11 mouse cellular contexts compared by ENCODE assay signal in genomic region chr16:65497049-65497448, GRCm38 (mm10). TPM values are rescaled to one million over a fixed set of nuclear protein-coding genes. Genes with fewer than 3 reads are reported as not detected.
DNase-seq lines count a peak whose midpoint lies in the region; ATAC-seq lines count a peak whose summit lies in the region.
"Had no signal": no experiment of that assay in that cellular context is flagged by ENCODE, and none has a peak within 500 bp of the region (broad histone marks: within the 10 kb centered on the region; RNA-seq: fewer than 3 reads in every experiment).

No protein-coding gene starts in this region.

- H3K9ac ChIP-seq in midbrain, embryonic 11.5 days (ENCODE audit: low read length) = no peak overlapping the region
- no peak overlapping the region for H3K9ac ChIP-seq in midbrain, embryonic 13.5 days (replicated peaks)

- no peaks in the 10 kb centered on the region for H3K4me1 ChIP-seq in midbrain, embryonic 11.5 days (ENCODE audit: control insufficient read depth, insufficient read depth, low read length)
- no peaks in the 10 kb centered on the region for H3K4me1 ChIP-seq in midbrain, embryonic 13.5 days (replicated peaks)

- DNase-seq in cerebellum, adult 9-10 months = peak; percentile 9
- DNase-seq in midbrain, embryonic 11.5 days (ENCODE audit: low spot score, missing footprints) = peak; percentile 85
- peak; percentile 35 for DNase-seq in adrenal gland, postnatal 14 days
- peak; percentile 47 for DNase-seq in lung, postnatal 10 days
- peak; percentile 38 for DNase-seq in telencephalon, adult 2 months (ENCODE audit: low read depth, low spot score)

- no peak overlapping the region for H3K27ac ChIP-seq in midbrain, embryonic 11.5 days (ENCODE audit: low read depth, low read length)
- no peak overlapping the region for H3K27ac ChIP-seq in midbrain, embryonic 13.5 days
- H3K27ac ChIP-seq: macrophage had no signal

- no peaks in the 10 kb centered on the region for H3K9me3 ChIP-seq in midbrain, embryonic 11.5 days (ENCODE audit: control insufficient read depth, low read length)
- no peaks in the 10 kb centered on the region for H3K9me3 ChIP-seq in midbrain, embryonic 13.5 days
- H3K9me3 ChIP-seq: G1E had no signal

- no peaks in the 10 kb centered on the region for H3K27me3 ChIP-seq in midbrain, embryonic 11.5 days (ENCODE audit: control insufficient read depth, insufficient read depth, low read length)
- H3K27me3 ChIP-seq in midbrain, embryonic 13.5 days = no peaks in the 10 kb centered on the region

- no peaks in the 10 kb centered on the region for H3K36me3 ChIP-seq in midbrain, embryonic 11.5 days (ENCODE audit: control insufficient read depth, insufficient read depth, low read length)
- no peaks in the 10 kb centered on the region for H3K36me3 ChIP-seq in midbrain, embryonic 13.5 days
- H3K36me3 ChIP-seq: G1E had no signal

- no peak overlapping the region for H3K4me2 ChIP-seq in midbrain, embryonic 11.5 days
- H3K4me2 ChIP-seq in midbrain, embryonic 13.5 days (replicated peaks) = no peak overlapping the region

- no peak overlapping the region for H3K4me3 ChIP-seq in midbrain, embryonic 11.5 days (ENCODE audit: low read depth, low read length)
- no peak overlapping the region for H3K4me3 ChIP-seq in midbrain, embryonic 13.5 days (replicated peaks)

- ATAC-seq in cerebellum, adult (ENCODE audit: insufficient number of reproducible peaks, low FRiP score, low TSS enrichment) = no peak
- 0 out of 2 replicates have a peak, but pooled peaks have one; percentile 59 for ATAC-seq in midbrain, embryonic 11.5 days (ENCODE audit: low FRiP score)
- no peak for ATAC-seq in midbrain, embryonic 13.5 days
- peak; percentile 94 for ATAC-seq in frontal cortex, adult (ENCODE audit: low TSS enrichment)

- 45% methylated on average over 2 of the region's 2 CpGs for WGBS in midbrain, embryonic 11.5 days
- 54% methylated on average over 2 of the region's 2 CpGs for WGBS in midbrain, embryonic 13.5 days

RNA-seq across cellular contexts. Expression of gene Pou1f1, which starts 23.3 kb away (rescaled TPM):
- not detected in 2 replicates for polyA plus RNA-seq in midbrain, embryonic 11.5 days (2014; fragmentation: Nextera tagmentation; extraction: Ambion mirVana)
- polyA plus RNA-seq in midbrain, embryonic 13.5 days (2015; fragmentation: Nextera tagmentation; extraction: Ambion mirVana) = not detected in 2 replicates
- total RNA-seq in adrenal gland, postnatal 14 days (2021) = not detected in 2 replicates
- polyA plus RNA-seq: G1E; gonadal fat pad, adult 2 months; macrophage had no signal

Comparison
In these comparisons a context has a peak if more than half of its experiments do, and no peak if none do; other contexts are left out.
1. ATAC-seq: peak in midbrain, embryonic 11.5 days (single experiment) and frontal cortex, adult (single experiment); none in cerebellum, adult (single experiment) and midbrain, embryonic 13.5 days (single experiment).
2. DNase-seq: peak in every context shown above with its lines; median percentile 85 in midbrain, embryonic 11.5 days; 47 in lung, postnatal 10 days; 38 in telencephalon, adult 2 months; 35 in adrenal gland, postnatal 14 days; 9 in cerebellum, adult 9-10 months.